Mouse (Mus musculus): ENCODE data around the gene Vmn2r13.
"Not testable (repeated sequence)": the region's sequence is repeated elsewhere in the genome, so short reads cannot be mapped to it uniquely, and the experiment has no call there.

Gene Vmn2r13

DNA sequence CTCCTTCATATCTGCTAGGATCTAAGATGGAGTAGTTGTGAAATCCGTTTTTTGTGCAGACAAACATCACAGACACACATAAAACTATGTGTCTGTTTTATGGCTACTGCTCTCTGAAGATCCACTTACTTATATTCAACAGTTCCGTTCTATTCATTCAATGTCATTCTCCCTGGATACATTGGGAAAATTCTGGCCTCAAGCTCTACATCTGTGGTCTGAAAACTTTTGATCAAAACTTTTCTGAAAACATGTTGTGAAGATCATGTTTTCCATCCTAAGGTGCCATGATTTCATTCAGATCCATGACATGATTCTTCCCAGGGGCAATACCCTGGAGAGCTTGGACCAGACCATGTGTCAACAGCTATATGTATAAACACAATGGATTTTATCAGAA, at the start of gene Vmn2r13:
Gene Vmn2r13 (minus strand): TSS at position 101 of the 400 bp plus-strand sequence.
- not testable (repeated sequence) for DNase-seq (ENCODE audit: low read depth, low spot score)

- no peak for DNase-seq (ENCODE audit: low read depth, low spot score)
These were observed 32.6 kb upstream of the Vmn2r13 start, which contains the start of gene Vmn2r14 for GRCm38 (mm10) chr5:109224608-109225007. TSS of gene Vmn2r14 (minus strand) at chr5:109224708.

- DNase-seq (ENCODE audit: low read depth, low spot score) = not testable (repeated sequence)
These were observed 25.1 kb downstream of the Vmn2r13 start for GRCm38 (mm10) chr5:109166851-109167250.

- no peak for DNase-seq (ENCODE audit: low read depth, low spot score)
These were observed 31.9 kb downstream of the Vmn2r13 start for GRCm38 (mm10) chr5:109160121-109160520.

GRCm38 (mm10) chr5:109159576-109159975, 32.4 kb downstream of the Vmn2r13 start:
- DNase-seq (ENCODE audit: low read depth, low spot score) = not testable (repeated sequence)

DNA sequence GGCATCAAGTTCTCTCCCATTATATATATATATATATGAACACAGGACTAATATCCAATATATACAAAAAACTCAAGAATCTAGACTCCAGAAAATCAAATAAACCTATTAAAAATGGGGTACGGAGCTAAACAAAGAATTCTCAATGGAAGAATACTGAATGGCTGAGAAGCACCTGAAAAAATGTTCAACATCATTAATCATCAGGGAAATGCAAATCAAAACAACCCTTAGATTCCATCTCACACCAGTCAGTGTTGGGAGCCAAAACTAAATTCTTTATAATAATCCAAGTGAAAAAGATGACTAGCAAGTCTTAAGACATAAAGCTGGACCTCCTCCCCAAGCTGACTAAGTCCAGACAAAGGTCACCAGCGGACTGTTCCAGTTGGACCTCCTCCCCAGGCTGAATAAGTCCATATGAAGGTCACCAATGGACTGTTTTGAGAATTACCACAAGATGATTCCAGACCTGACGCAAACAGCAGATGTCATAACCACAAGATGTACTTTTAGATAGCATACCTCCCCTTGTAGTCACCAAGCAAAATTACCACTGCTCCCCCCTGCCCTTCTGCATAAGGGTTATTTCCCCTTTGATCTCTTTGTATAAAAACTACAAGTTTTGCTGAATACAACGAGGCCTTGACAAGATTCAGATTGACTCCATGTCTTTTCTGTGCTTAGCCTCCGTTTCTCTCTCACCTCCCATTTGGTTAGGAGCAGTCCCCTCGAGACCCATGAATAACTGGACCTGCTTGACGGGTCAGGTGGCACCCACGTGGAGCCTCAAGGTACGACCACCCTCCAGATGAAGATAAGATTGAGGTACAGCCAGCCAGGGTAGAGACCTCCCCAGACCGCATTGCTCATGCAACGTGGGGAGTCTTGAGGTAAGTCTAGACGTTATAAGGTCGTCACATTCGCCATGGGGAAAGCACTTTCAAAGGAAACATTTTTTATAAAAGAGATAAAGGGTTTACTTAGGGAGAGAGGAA, 33.2 kb downstream of the Vmn2r13 start:
- DNase-seq (ENCODE audit: low read depth, low spot score) = not testable (repeated sequence)

- no peak for DNase-seq (ENCODE audit: low read depth, low spot score)
These were observed 52.5 kb downstream of the Vmn2r13 start for GRCm38 (mm10) chr5:109139546-109139945.

GRCm38 (mm10) chr5:109136731-109137130, 55.3 kb downstream of the Vmn2r13 start:
- DNase-seq (ENCODE audit: low read depth, low spot score) = no peak
